Mouse (Mus musculus): ENCODE results near the gene Elovl4. TPM values are rescaled to one million over a fixed set of nuclear protein-coding genes. Genes with fewer than 3 reads are reported as not detected.

The Elovl4 gene
- polyA plus RNA-seq, 1 experiment from 2014 or later = 2.9 TPM

GRCm38 (mm10) chr9:83805164-83805976 is 707 bp downstream of the Elovl4 start:
- peaks cover 19% of the 10 kb centered on the region for H3K4me1 ChIP-seq
- H3K9ac ChIP-seq = peak overlapping the region; percentile 76
- ATAC-seq (ENCODE audit: extremely low read depth, insufficient number of reproducible peaks, low FRiP score, low TSS enrichment) = no peak; the same call in none of the 2 replicates
- peaks cover 46% of the 10 kb centered on the region for H3K27me3 ChIP-seq (replicated peaks)
- peak overlapping the region; percentile 70 for H3K4me3 ChIP-seq
- peak overlapping the region; percentile 99 for H3K4me2 ChIP-seq
- no peak overlapping the region for H3K27ac ChIP-seq (replicated peaks)
- under 1% methylated on average over 37 of the region's 37 CpGs for WGBS
- no peaks in the 10 kb centered on the region for H3K9me3 ChIP-seq
- H3K36me3 ChIP-seq = no peaks in the 10 kb centered on the region

- Histone ChIP-seq H3K4me2 (peak overlapping the region; percentile 99), H3K36me3 (no peaks in the 10 kb centered on the region), H3K9me3 (no peaks in the 10 kb centered on the region), H3K27me3 (replicated peaks) (peaks cover 46% of the 10 kb centered on the region), H3K27ac (replicated peaks) (no peak overlapping the region), H3K4me1 (peaks cover 19% of the 10 kb centered on the region), H3K9ac (no peak overlapping the region), H3K4me3 (no peak overlapping the region)
- no peak for ATAC-seq (ENCODE audit: extremely low read depth, insufficient number of reproducible peaks, low FRiP score, low TSS enrichment)
- 53% methylated on average over 13 of the region's 13 CpGs for WGBS
Observed at GRCm38 (mm10) chr9:83804341-83804740, 1.7 kb downstream of the Elovl4 start.

- H3K4me2 ChIP-seq = no peak overlapping the region
- no peak for ATAC-seq (ENCODE audit: extremely low read depth, insufficient number of reproducible peaks, low FRiP score, low TSS enrichment)
- 78% methylated on average over 8 of the region's 8 CpGs for WGBS
Observed at GRCm38 (mm10) chr9:83797898-83798297, 8.2 kb downstream of the Elovl4 start.

GRCm38 (mm10) chr9:83796875-83797274 is 9.2 kb downstream of the Elovl4 start:
- WGBS = 79% methylated on average over 7 of the region's 7 CpGs

More at GRCm38 (mm10) chr9:83797898-83798297, 8.2 kb downstream of the Elovl4 start:
- no peaks in the 10 kb centered on the region for H3K4me1 ChIP-seq
- no peak overlapping the region for H3K9ac ChIP-seq
- H3K9me3 ChIP-seq = no peaks in the 10 kb centered on the region
- H3K27me3 ChIP-seq (replicated peaks) = peaks cover 8% of the 10 kb centered on the region
- no peaks in the 10 kb centered on the region for H3K36me3 ChIP-seq
- H3K27ac ChIP-seq (replicated peaks) = no peak overlapping the region
- no peak overlapping the region for H3K4me3 ChIP-seq

GRCm38 (mm10) chr9:83789326-83789725 is 16.8 kb downstream of the Elovl4 start:
- H3K27me3 ChIP-seq (replicated peaks) = no peaks in the 10 kb centered on the region
- H3K4me1 ChIP-seq = no peaks in the 10 kb centered on the region
- no peak overlapping the region for H3K9ac ChIP-seq
- H3K9me3 ChIP-seq = no peaks in the 10 kb centered on the region
- H3K4me2 ChIP-seq = no peak overlapping the region
- no peak for ATAC-seq (ENCODE audit: extremely low read depth, insufficient number of reproducible peaks, low FRiP score, low TSS enrichment)
- H3K4me3 ChIP-seq = no peak overlapping the region
- H3K36me3 ChIP-seq = no peaks in the 10 kb centered on the region
- 89% methylated on average over 6 of the region's 6 CpGs for WGBS
- H3K27ac ChIP-seq (replicated peaks) = no peak overlapping the region

More at GRCm38 (mm10) chr9:83796875-83797274, 9.2 kb downstream of the Elovl4 start:
- Histone ChIP-seq H3K27ac (replicated peaks) (no peak overlapping the region), H3K9ac (no peak overlapping the region), H3K4me3 (no peak overlapping the region), H3K27me3 (replicated peaks) (no peaks in the 10 kb centered on the region), H3K4me2 (no peak overlapping the region), H3K4me1 (no peaks in the 10 kb centered on the region), H3K9me3 (no peaks in the 10 kb centered on the region), H3K36me3 (no peaks in the 10 kb centered on the region)
- no peak for ATAC-seq (ENCODE audit: extremely low read depth, insufficient number of reproducible peaks, low FRiP score, low TSS enrichment)

GRCm38 (mm10) chr9:83785501-83785900 is 20.6 kb downstream of the Elovl4 start:
- Histone ChIP-seq H3K4me2 (no peak overlapping the region), H3K9ac (no peak overlapping the region), H3K9me3 (no peaks in the 10 kb centered on the region), H3K4me1 (no peaks in the 10 kb centered on the region), H3K4me3 (no peak overlapping the region), H3K36me3 (no peaks in the 10 kb centered on the region), H3K27ac (replicated peaks) (no peak overlapping the region), H3K27me3 (replicated peaks) (no peaks in the 10 kb centered on the region)
- 67% methylated on average over 1 of the region's 1 CpGs for WGBS
- ATAC-seq (ENCODE audit: extremely low read depth, insufficient number of reproducible peaks, low FRiP score, low TSS enrichment) = no peak

- no peak overlapping the region for H3K4me2 ChIP-seq
- H3K9ac ChIP-seq = no peak overlapping the region
- H3K4me3 ChIP-seq = no peak overlapping the region
- H3K9me3 ChIP-seq = no peaks in the 10 kb centered on the region
- no peaks in the 10 kb centered on the region for H3K36me3 ChIP-seq
- H3K4me1 ChIP-seq = no peaks in the 10 kb centered on the region
- H3K27me3 ChIP-seq (replicated peaks) = no peaks in the 10 kb centered on the region
- no peak for ATAC-seq (ENCODE audit: extremely low read depth, insufficient number of reproducible peaks, low FRiP score, low TSS enrichment)
- WGBS = 72% methylated on average over 9 of the region's 9 CpGs
- no peak overlapping the region for H3K27ac ChIP-seq (replicated peaks)
Observed at GRCm38 (mm10) chr9:83778317-83778960, 27.6 kb downstream of the Elovl4 start.

GRCm38 (mm10) chr9:83761318-83761717 is 44.8 kb downstream of the Elovl4 start:
- WGBS = 80% methylated on average over 4 of the region's 4 CpGs

GRCm38 (mm10) chr9:83731877-83732276 is 74.2 kb downstream of the Elovl4 start:
- ATAC-seq (ENCODE audit: extremely low read depth, insufficient number of reproducible peaks, low FRiP score, low TSS enrichment) = no peak
- Histone ChIP-seq H3K4me2 (no peak overlapping the region), H3K4me3 (no peak overlapping the region), H3K9me3 (no peaks in the 10 kb centered on the region), H3K27me3 (replicated peaks) (no peaks in the 10 kb centered on the region), H3K4me1 (peaks cover 4% of the 10 kb centered on the region), H3K27ac (replicated peaks) (no peak overlapping the region), H3K36me3 (no peaks in the 10 kb centered on the region), H3K9ac (no peak overlapping the region)
- 74% methylated on average over 2 of the region's 2 CpGs for WGBS

More at GRCm38 (mm10) chr9:83761318-83761717, 44.8 kb downstream of the Elovl4 start:
- H3K4me1 ChIP-seq = no peaks in the 10 kb centered on the region
- no peak overlapping the region for H3K9ac ChIP-seq
- H3K27ac ChIP-seq (replicated peaks) = no peak overlapping the region
- no peaks in the 10 kb centered on the region for H3K9me3 ChIP-seq
- no peak overlapping the region for H3K4me2 ChIP-seq
- no peak for ATAC-seq (ENCODE audit: extremely low read depth, insufficient number of reproducible peaks, low FRiP score, low TSS enrichment)
- no peaks in the 10 kb centered on the region for H3K27me3 ChIP-seq (replicated peaks)
- H3K4me3 ChIP-seq = no peak overlapping the region
- no peaks in the 10 kb centered on the region for H3K36me3 ChIP-seq

- no peaks in the 10 kb centered on the region for H3K9me3 ChIP-seq
Observed at GRCm38 (mm10) chr9:83730836-83731235, 75.2 kb downstream of the Elovl4 start.

More at GRCm38 (mm10) chr9:83730836-83731235, 75.2 kb downstream of the Elovl4 start:
- no peak overlapping the region for H3K9ac ChIP-seq
- ATAC-seq (ENCODE audit: extremely low read depth, insufficient number of reproducible peaks, low FRiP score, low TSS enrichment) = no peak
- 63% methylated on average over 7 of the region's 7 CpGs for WGBS
- no peaks in the 10 kb centered on the region for H3K27me3 ChIP-seq (replicated peaks)
- peaks cover 13% of the 10 kb centered on the region for H3K4me1 ChIP-seq
- H3K4me3 ChIP-seq = no peak overlapping the region
- H3K36me3 ChIP-seq = no peaks in the 10 kb centered on the region
- no peak overlapping the region for H3K4me2 ChIP-seq
- H3K27ac ChIP-seq (replicated peaks) = no peak overlapping the region

Measured in heart, embryonic 13.5 days (tissue).